Mouse (Mus musculus): ENCODE results near the gene 4930447C04Rik. TPM values are rescaled to one million over a fixed set of nuclear protein-coding genes. Genes with fewer than 3 reads are reported as not detected.
A peak's percentile ranks its signal among the peaks of the same experiment; 100 is the strongest.

The 4930447C04Rik gene
- total RNA-seq (2021): under 1 TPM; 0.28 to 0.55 TPM

DNA sequence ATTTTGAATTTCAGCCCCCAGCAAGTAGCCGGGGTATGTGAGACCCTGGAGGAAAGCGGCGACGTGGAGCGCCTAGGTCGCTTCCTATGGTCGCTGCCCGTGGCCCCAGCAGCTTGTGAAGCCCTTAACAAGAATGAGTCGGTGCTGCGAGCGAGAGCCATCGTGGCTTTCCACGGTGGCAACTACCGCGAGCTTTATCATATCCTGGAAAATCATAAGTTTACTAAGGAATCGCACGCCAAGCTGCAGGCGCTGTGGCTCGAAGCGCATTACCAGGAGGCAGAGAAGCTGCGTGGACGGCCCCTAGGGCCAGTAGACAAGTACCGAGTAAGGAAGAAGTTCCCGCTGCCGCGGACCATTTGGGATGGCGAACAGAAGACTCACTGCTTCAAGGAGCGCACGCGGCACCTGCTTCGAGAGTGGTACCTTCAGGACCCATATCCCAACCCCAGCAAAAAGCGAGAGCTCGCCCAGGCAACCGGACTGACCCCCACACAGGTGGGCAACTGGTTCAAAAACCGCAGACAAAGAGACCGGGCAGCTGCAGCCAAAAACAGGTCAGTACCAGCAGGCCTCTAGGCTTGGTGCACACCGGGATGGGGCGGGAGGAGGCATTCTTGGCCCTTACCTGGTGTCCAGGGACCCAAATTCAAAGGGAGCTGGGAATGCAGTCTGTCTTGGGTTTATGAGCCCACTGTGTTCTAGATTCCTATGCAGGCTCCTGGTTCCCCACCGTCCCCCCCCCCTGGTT lies at the start of gene 4930447C04Rik:
Gene 4930447C04Rik (minus strand): TSS at position 704 of the 751 bp plus-strand sequence.
- intact Hi-C loops (cut with DNase I): loop anchor here (5.0 kb wide), 1 partner anchor 97 kb away; no protein-coding TSS in a partner anchor
- DNase-seq (ENCODE audit: low spot score): no peak

- peak; percentile 34 for DNase-seq (ENCODE audit: low spot score)
- intact Hi-C loops (cut with DNase I): no loop called here
Measured at GRCm38 (mm10) chr12:72983071-72983857, 42.7 kb upstream of the 4930447C04Rik start.

- intact Hi-C loops (cut with DNase I): no loop called here
- no peak for DNase-seq (ENCODE audit: low spot score)
Measured at GRCm38 (mm10) chr12:72982616-72983015, 42.0 kb upstream of the 4930447C04Rik start.

DNA sequence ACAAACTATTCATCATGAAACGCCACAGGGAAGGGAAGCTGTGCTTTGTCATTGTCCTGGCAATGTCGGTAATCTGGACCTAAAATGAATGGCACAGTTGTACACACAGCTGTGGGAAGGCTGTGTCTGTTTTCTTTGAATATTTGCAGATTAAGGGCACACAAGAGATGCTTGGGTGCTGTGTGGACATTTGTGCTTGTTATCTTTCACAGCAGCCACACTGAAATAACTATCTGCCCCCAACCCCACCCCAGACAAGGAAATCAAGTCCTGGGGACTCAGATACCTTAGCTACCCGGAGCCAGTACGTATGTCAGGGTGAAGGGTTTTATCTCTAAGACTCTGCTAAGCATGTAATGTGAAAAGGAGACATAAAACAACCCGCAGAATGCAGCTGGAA lies 38.7 kb upstream of the 4930447C04Rik start:
- intact Hi-C loops (cut with DNase I): loop anchor here (5.0 to 10.0 kb wide), 2 partner anchors 194 to 517 kb away; no protein-coding TSS in a partner anchor
- no peak for DNase-seq (ENCODE audit: low spot score)

GRCm38 (mm10) chr12:72977851-72978250 lies 37.3 kb upstream of the 4930447C04Rik start:
- intact Hi-C loops (cut with DNase I): loop anchor here (5.0 to 10.0 kb wide), 2 partner anchors 193 to 516 kb away; no protein-coding TSS in a partner anchor
- DNase-seq (ENCODE audit: low spot score): no peak

DNA sequence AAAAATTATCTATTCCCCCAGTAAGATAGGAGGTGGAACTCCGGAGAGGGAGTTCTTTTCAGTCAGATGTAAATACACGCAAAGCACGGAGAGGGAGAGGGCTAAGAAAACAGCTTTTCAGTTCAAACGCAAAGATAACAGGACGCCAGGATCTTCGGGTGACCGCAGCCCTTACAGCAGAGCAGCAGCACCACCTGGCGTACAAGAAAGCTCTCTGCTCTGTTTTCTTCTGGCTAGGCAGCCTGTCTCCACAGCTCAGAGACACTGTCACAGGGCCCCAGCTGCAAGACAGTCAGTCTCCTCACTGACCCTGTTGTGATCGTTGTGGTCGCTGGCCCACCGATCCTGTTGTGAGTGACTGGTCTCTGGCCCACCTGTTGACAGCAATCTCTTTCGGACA lies 36.1 kb upstream of the 4930447C04Rik start:
- intact Hi-C loops (cut with DNase I): loop anchor here (1.0 to 10.0 kb wide), 3 partner anchors 129 to 514 kb away; no protein-coding TSS in a partner anchor

DNA sequence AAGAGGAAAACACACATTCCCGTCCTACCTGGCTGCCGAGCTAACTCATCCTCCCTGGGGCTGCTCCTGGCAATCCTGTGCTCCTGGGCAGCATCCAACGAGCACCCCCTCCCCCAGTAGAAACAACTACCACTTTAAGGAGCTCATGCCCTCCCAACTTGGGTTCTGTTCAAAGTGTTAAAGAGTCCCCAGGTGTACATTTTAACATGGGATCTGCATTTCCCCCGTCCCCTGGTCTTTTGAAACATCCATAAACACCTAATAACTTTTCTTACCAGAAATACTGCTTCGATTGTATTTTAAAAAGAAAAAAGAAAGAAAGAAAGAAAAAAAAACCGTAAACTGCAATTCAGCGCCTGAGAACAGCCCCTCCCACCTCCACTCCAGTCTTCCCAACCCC lies 35.6 kb upstream of the 4930447C04Rik start:
- intact Hi-C loops (cut with DNase I): loop anchor here (1.0 to 10.0 kb wide), 3 partner anchors 129 to 514 kb away; no protein-coding TSS in a partner anchor
- DNase-seq (ENCODE audit: low spot score): no peak

More for the DNA sequence above, 36.1 kb upstream of the 4930447C04Rik start:
- peak; percentile 41 for DNase-seq (ENCODE audit: low spot score)

GRCm38 (mm10) chr12:72973161-72973560 lies 32.6 kb upstream of the 4930447C04Rik start:
- intact Hi-C loops (cut with DNase I): loop anchor here (2.0 to 10.0 kb wide), 4 partner anchors 124 to 456 kb away; no protein-coding TSS in a partner anchor
- no peak for DNase-seq (ENCODE audit: low spot score)

GRCm38 (mm10) chr12:72970620-72971019 lies 30.0 kb upstream of the 4930447C04Rik start:
- intact Hi-C loops (cut with DNase I): loop anchor here (5.0 to 10.0 kb wide), 3 partner anchors 186 to 453 kb away; no protein-coding TSS in a partner anchor
- no peak for DNase-seq (ENCODE audit: low spot score)

GRCm38 (mm10) chr12:72967541-72967940 lies 27.0 kb upstream of the 4930447C04Rik start:
- intact Hi-C loops (cut with DNase I): no loop called here
- no peak for DNase-seq (ENCODE audit: low spot score)

GRCm38 (mm10) chr12:72962761-72963160 lies 22.2 kb upstream of the 4930447C04Rik start:
- intact Hi-C loops (cut with DNase I): no loop called here
- no peak for DNase-seq (ENCODE audit: low spot score)

GRCm38 (mm10) chr12:72958446-72958845 lies 17.9 kb upstream of the 4930447C04Rik start:
- intact Hi-C loops (cut with DNase I): no loop called here
- DNase-seq (ENCODE audit: low spot score): no peak

DNA sequence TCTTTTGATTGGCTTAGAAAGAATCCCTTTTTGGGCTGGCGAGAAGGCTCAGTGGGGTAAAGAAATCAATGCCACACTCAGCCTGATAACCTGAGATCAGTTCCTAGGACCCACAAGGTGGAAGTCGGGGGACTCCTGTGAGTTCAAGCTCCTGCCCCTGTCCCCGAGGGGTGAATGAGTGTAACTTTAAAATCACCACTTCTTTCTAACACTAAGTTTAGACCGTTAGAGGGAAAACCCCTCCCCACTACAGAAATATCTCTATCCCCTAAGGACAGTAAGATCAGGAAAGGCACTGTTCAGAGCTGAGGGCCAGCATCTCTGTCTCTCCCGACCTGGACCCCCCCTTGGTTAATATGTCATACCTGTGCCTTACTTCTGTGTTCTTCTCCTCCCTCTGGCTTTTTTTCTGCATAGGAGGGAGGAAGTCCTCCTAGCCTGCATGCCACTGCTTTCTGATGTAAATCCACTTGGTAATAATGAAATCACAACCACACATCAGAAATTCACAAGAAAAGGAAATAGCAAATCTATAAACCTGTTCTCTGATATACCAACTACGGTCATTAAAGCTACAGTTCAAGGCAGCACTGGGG lies 17.4 kb upstream of the 4930447C04Rik start:
- no peak for DNase-seq (ENCODE audit: low spot score)

DNA sequence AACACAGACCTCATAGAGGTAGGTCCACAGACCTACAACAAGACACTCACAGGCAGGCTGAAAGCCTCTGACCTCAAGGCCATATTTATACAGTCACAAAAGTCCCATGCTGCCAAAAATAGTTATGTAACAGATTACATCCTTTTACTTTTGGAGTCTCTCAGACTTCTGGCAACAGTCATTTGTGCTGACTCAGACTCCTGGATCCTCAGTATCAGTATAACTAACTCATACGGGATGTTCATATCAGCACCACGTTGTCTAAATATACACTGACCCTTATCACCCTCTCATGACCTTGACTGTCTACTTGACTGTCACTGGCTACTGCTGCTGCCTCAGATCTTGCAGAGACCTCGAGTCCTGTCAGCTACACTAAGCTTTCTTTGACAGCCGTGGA lies 14.3 kb upstream of the 4930447C04Rik start:
- DNase-seq (ENCODE audit: low spot score): no peak

More for the DNA sequence above, 17.4 kb upstream of the 4930447C04Rik start:
- intact Hi-C loops (cut with DNase I): no loop called here

DNA sequence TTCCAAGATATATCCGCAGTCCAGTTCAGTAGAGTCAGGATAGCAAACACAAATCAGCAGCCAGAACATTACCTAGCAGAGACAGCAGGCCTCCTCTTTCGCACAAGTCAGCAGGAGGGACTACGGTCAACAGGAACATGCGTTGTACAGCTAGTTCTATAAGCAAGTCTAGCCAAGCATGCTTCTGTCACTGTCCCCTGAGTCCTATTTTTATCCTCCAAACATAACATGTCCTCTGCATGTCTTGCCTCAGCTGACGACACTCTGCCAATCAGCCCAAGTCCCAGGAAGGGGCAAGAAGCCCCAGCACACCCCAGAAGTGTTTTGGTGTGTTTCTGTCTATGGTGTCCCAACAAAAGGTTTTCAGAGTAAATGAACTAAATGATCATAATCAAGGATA lies 13.3 kb upstream of the 4930447C04Rik start:
- intact Hi-C loops (cut with DNase I): no loop called here
- no peak for DNase-seq (ENCODE audit: low spot score)

More for the DNA sequence above, 14.3 kb upstream of the 4930447C04Rik start:
- intact Hi-C loops (cut with DNase I): no loop called here

DNA sequence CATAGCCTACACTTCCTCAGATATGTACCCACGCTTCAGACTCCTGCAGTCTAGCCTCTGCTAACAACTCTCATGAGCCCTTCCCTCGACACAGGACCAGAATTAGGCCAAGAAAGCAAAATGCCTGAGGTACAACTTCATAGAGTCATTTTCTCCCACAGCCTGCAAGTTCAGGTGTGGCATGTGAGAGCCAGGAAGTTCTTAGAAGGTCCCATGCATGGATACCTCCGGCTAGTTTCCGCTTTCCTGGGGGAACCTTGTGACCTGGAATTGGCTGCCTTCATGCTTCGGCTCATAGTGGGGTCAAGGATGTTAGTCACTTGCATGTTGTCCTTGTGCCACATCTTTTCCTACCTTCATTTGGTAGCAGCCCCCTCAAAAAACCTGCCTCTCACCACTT lies 12.5 kb upstream of the 4930447C04Rik start:
- intact Hi-C loops (cut with DNase I): no loop called here

GRCm38 (mm10) chr12:72947335-72947734 lies 6.8 kb upstream of the 4930447C04Rik start:
- intact Hi-C loops (cut with DNase I): no loop called here
- no peak for DNase-seq (ENCODE audit: low spot score)

More for the DNA sequence above, 12.5 kb upstream of the 4930447C04Rik start:
- no peak for DNase-seq (ENCODE audit: low spot score)

- intact Hi-C loops (cut with DNase I): no loop called here
- no peak for DNase-seq (ENCODE audit: low spot score)
Measured at GRCm38 (mm10) chr12:72946805-72947204, 6.2 kb upstream of the 4930447C04Rik start.

- intact Hi-C loops (cut with DNase I): no loop called here
- DNase-seq (ENCODE audit: low spot score): no peak
Measured at GRCm38 (mm10) chr12:72946064-72946395, 5.5 kb upstream of the 4930447C04Rik start.
